Mouse (Mus musculus): ENCODE data around the gene Ostm1.
A peak's percentile ranks its signal among the peaks of the same experiment; 100 is the strongest.

The Ostm1 gene

GRCm38 (mm10) chr10:42583157-42583872 lies at the start of gene Ostm1, which contains the start of gene Nr2e1:
Ostm1 (plus strand) TSS chr10:42583822.
Nr2e1 (minus strand) TSS chr10:42583632.
- peak; percentile 91 for DNase-seq (ENCODE audit: low spot score)

GRCm38 (mm10) chr10:42533836-42534453 lies 49.7 kb upstream of the Ostm1 start:
- no peak for DNase-seq (ENCODE audit: low spot score)

- no peak for DNase-seq (ENCODE audit: low spot score)
Observed at GRCm38 (mm10) chr10:42537571-42538316, 45.9 kb upstream of the Ostm1 start.

DNA sequence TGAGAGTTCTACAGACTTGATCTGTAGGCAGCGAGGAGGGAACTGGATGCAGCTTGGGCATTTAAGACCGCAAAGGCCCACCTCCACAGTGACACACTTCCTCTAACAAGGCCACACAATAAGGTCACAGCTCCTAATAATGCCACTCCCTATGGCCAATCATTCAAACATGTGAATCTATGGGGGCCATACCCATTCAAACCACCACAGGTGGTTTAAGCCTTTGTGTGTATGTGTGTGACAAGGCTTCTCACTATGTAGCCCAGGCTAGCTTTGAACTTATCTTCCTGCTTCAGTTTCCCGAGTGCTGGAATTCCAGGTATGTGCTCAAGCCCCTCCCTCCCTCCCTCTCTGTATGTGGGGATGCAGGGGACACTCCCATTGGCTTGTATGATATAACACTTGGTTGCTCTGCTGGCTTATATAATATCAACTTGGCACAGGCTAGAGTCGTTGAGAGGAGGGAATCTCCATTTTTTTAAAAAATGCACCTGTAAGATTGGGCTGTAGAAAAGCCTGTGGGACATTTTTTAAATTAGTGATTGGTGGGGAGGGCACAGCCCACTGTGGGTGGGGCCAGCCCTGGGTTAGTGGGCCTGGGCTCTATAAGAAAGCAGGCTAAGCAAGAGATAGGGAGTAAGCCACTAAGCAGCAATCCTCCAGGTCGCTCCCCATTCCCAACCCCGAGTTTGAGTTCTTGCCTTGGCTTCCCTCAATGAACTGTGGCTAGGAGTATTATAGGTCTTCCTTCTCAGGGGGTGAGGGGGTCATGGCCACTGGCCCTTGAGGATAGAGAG lies 37.7 kb upstream of the Ostm1 start:
- no peak for DNase-seq (ENCODE audit: low spot score)

GRCm38 (mm10) chr10:42546507-42546906 lies 37.1 kb upstream of the Ostm1 start:
- DNase-seq (ENCODE audit: low spot score), result no peak

GRCm38 (mm10) chr10:42559581-42560200 lies 23.9 kb upstream of the Ostm1 start:
- no peak for DNase-seq (ENCODE audit: low spot score)

GRCm38 (mm10) chr10:42562272-42562671 lies 21.4 kb upstream of the Ostm1 start:
- no peak for DNase-seq (ENCODE audit: low spot score)

GRCm38 (mm10) chr10:42572567-42572966 lies 11.1 kb upstream of the Ostm1 start:
- DNase-seq (ENCODE audit: low spot score), result no peak

DNA sequence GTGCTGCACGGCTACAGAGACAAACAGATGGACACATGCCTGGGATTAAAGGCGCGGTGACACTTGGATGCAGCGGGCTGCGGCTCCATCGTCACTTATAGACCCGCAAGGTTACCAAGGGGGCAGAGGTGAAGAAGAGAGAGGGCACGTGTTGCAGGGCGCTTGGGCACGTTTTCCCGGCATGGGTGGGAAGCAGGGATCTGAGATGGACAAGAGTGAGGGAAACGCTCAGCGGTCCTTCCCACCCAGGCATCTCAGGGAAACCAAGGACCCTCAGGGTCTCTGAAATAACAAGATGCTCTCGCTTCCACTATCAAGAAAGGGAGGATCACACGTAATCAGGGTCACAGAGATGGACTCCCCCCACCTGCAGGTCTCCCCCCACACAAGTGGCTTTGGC lies 10.7 kb upstream of the Ostm1 start:
- no peak for DNase-seq (ENCODE audit: low spot score)

DNA sequence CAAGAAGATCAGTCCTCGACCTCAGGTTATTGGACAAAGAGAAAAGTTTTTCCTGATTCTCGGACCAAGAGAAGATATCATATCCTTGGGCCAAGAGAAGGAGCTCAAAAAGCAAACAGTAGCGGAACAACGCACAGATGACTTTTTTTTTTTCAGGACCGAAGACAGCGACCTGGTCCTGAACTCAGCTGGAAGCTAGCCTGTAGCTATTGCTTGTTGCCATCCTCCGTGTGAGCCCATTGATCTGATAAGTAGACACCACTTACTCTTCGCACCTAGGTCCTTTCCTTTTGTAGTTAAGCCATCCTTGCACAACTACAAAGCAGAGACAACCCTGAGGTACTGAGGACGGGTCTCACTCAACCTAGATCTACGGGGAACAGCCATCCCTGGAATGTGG lies 9.0 kb upstream of the Ostm1 start:
- DNase-seq (ENCODE audit: low spot score), result no peak

- no peak for DNase-seq (ENCODE audit: low spot score)
Observed at GRCm38 (mm10) chr10:42577525-42578280, 5.9 kb upstream of the Ostm1 start.

- DNase-seq (ENCODE audit: low spot score), result no peak
Observed at GRCm38 (mm10) chr10:42578281-42578675, 5.3 kb upstream of the Ostm1 start.

GRCm38 (mm10) chr10:42578698-42579474 lies 4.7 kb upstream of the Ostm1 start:
- DNase-seq (ENCODE audit: low spot score), result no peak

DNA sequence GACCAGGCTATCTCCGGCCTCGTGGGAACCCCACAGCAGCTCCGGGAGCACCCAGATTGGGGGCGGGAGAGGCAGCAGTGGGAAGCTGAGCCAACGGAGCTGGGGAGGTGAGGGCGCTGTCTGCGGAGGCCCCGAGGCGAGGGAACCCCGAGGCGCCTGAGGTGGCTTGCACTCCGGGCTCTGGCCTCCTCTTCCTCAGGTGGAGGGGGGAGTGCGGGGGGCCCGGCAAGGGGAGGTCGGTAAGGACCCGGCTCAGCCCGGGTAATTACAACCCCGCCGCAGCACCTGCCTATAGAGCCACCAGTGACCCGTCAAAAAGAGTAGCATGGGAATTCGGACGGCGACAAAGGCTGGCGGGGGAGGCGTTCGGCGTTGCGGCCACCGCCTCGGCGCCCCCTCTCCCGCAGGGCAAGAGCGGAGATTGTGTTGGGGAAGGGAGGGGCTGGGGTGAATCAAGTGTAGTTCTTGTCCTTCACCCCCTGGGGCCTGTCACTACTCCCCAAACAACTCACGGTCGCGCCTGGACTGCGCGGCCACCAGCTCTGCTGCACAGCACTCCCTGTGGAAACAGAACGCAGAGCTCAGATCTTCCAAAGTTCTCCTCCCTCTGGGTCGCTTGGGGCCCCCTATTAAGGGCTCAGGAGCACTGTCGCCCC lies 4.0 kb upstream of the Ostm1 start:
- peak; percentile 80 for DNase-seq (ENCODE audit: low spot score)

- DNase-seq (ENCODE audit: low spot score), result peak; percentile 94
Observed at GRCm38 (mm10) chr10:42580131-42580950, 3.3 kb upstream of the Ostm1 start.

- no peak for DNase-seq (ENCODE audit: low spot score)
Observed at GRCm38 (mm10) chr10:42580951-42581277, 2.7 kb upstream of the Ostm1 start.

DNA sequence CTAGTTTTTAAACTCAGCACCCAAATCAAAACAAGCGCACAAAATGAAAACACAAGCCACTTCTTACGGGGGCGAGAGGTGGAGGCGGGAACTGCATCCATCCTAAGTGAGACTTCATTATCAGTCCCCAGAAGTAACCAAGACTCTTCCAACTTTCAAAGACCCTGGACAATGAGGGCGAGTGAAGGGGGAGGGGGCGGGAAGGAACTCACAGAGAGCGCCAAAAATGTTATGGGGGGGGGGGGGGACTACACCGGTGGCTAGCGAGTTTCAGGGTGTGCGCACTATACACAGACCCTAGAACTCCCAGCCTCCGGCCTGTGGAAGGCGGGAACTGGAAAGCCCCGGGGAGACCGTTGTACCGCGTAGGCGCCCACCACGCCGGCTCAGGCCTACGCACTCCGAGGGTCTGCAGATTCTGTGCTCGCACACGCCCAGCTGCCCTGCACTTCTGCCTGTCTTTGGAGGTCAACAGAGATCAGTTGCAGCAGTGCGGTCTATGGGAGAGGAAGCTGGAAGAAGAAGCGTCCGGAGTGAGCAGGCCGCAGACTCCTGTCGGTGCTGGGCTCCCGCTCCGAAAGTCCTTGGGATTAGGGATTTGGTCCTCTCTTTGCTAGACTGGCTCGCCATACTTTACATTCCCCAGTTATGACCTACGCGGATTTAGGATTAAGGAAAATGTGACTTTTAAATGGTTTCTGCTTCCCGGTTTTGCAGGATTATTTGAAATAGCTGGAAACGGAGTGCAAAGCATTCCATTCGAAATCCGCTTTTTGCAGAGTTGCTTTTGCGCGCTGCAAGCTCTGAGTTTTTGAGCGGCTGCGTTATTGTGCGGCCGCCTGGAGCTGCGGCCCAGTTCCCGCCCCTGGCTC lies 1.7 kb upstream of the Ostm1 start:
- DNase-seq (ENCODE audit: low spot score), result peak; percentile 57

- DNase-seq (ENCODE audit: low spot score), result no peak
Observed at GRCm38 (mm10) chr10:42582566-42583110, 984 bp upstream of the Ostm1 start.

Data from retina, embryonic 14.5 days (tissue).